Mouse (Mus musculus) forebrain, embryonic 16.5 days (tissue): ENCODE measurements around the gene Tbc1d9b. TPM values are rescaled to one million over a fixed set of nuclear protein-coding genes. Genes with fewer than 3 reads are reported as not detected.

Experiments used
- ATAC-seq: fragments of 200-750 bp; cut with Nextera tagmentation; 2 replicates; pipeline ENCODE4 v1.8.0; 2017; ENCODE audit warnings: mild to moderate bottlenecking, moderate library complexity
- H3K27ac ChIP-seq: fragments of 300-500 bp; sonication (generic); 2 replicates; pipeline ENCODE4 v1.5.1; 2014; ENCODE audit warnings: low read length, control low read depth
- H3K27me3 ChIP-seq: fragments of 300-500 bp; sonication (generic); replicated peaks from 2 replicates; pipeline ENCODE4 v1.6.1; 2014; ENCODE audit warnings: low read length; ENCODE audit not compliant: control insufficient read depth, insufficient read depth
- H3K36me3 ChIP-seq: fragments of 300-500 bp; sonication (generic); 2 replicates; pipeline ENCODE4 v1.6.1; 2014; ENCODE audit not compliant: control insufficient read depth, insufficient read depth
- H3K4me1 ChIP-seq: fragments of 300-500 bp; sonication (generic); replicated peaks from 2 replicates; pipeline ENCODE4 v1.6.1; 2014; ENCODE audit warnings: low read length; ENCODE audit not compliant: control insufficient read depth, insufficient read depth
- H3K4me2 ChIP-seq: fragments of 300-500 bp; sonication (generic); 2 replicates; pipeline ENCODE4 v1.6.1; 2014; ENCODE audit warnings: mild to moderate bottlenecking, low read length, control low read depth
- H3K4me3 ChIP-seq: fragments of 300-500 bp; sonication (generic); replicated peaks from 2 replicates; pipeline ENCODE4 v1.5.1; 2014; ENCODE audit warnings: mild to moderate bottlenecking, low read length, control low read depth
- H3K9ac ChIP-seq: fragments of 300-500 bp; sonication (generic); replicated peaks from 2 replicates; pipeline ENCODE4 v1.6.1; 2014; ENCODE audit warnings: low read depth, low read length, control low read depth
- H3K9me3 ChIP-seq: fragments of 300-500 bp; sonication (generic); 2 replicates; pipeline ENCODE4 v1.6.1; 2016; ENCODE audit warnings: low read length; ENCODE audit not compliant: control insufficient read depth
- WGBS: fragments of 180-500 bp; shearing (Covaris S2); extraction: QIAGEN DNeasy Blood & Tissue Kit; methylation state at CpG from one replicate; pipeline ENCODE4 v1.1.7; 2014; 5-methylcytosine and 5-hydroxymethylcytosine counted together
- polyA plus RNA-seq: library from polyadenylated mRNA; unstranded; fragments of >200 nt; fragmentation: Nextera tagmentation; extraction: Ambion mirVana; gene quantifications from 2 replicates; pipeline ENCODE4 v1.2.1, GENCODE M21; 2015

Gene Tbc1d9b
- polyA plus RNA-seq, 1 experiment from 2014 or later, result 43.6 TPM

DNA sequence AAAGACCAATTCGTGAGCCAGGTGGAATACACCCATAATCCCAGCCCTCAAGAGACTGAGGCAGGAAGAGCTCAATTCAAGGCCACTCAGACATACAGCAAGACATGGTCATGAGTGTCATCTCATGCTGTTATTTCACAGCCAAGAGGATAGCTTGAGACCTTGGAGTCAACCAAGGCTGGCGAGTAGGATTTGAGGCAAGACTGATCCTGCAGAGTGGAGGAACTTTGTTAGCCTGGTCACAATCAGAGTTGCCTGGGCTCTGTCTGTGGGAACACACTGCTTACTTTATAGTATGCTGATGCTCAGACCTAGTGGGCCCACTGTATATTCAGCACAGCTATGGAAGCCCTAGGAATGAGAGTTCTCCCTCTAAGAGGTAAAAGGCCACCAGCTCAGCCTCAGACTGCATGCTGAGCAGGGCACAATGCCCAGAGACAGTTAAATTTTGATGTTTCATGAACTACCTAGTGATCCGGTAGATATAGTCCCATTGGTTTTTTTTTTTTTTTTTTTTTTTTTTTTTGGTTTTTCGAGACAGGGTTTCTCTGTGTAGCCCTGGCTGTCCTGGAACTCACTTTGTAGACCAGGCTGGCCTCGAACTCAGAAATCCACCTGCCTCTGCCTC lies 67.1 kb downstream of the Tbc1d9b start:
- no peak for ATAC-seq

DNA sequence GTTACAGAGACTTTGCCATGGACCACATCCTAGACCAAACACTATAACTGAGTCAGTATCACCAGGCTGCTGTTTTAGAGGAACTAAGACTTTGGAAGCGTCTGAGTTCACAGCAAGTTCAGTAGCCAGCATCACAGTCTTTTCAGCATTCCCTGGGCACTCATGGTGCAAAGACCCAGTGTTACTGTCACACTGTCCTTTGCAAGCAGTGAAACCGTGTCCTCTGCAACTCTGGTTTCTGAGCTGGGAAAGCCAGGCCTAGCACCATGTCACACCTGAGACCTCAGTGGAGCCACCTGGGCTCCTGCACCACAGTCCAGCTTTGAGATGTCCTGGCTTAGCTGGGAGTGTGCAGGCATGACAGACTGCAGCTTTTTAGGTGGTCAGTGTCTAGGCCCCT lies 67.7 kb downstream of the Tbc1d9b start:
- Histone ChIP-seq H3K9ac (no peak overlapping the region), H3K9me3 (no peaks in the 10 kb centered on the region), H3K27ac (no peak overlapping the region), H3K36me3 (peaks cover 35% of the 10 kb centered on the region), H3K4me2 (no peak overlapping the region), H3K4me1 (no peaks in the 10 kb centered on the region), H3K4me3 (no peak overlapping the region), H3K27me3 (no peaks in the 10 kb centered on the region)
- ATAC-seq, result no peak
- 83% methylated on average over 2 of the region's 2 CpGs for WGBS

More for the DNA sequence above, 67.1 kb downstream of the Tbc1d9b start:
- 93% methylated on average over 4 of the region's 5 CpGs for WGBS
- Histone ChIP-seq H3K4me1 (no peaks in the 10 kb centered on the region), H3K9me3 (no peaks in the 10 kb centered on the region), H3K27ac (no peak overlapping the region), H3K4me3 (no peak overlapping the region), H3K4me2 (no peak overlapping the region), H3K9ac (no peak overlapping the region), H3K27me3 (no peaks in the 10 kb centered on the region), H3K36me3 (peaks cover 32% of the 10 kb centered on the region)

DNA sequence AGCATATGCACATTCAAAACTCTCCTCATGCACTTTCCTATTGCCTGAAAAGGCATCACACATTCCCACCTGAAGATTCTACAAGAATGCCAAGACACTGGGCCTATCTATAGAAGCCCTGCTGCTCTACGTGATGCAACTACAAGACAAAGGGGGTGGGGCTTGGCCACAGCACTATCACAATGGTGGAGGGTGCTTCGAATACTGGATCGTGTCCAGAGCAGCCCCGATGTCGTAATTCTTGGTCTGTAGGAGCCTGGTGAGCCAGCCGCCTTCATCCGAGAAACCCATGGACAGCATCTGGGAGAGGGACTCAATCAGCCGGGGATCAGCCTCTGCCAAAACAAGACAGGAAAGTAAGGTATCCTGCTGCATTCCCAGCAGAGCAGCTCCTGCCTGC lies 69.4 kb downstream of the Tbc1d9b start:
- 86% methylated on average over 8 of the region's 8 CpGs for WGBS
- H3K27ac ChIP-seq, result no peak overlapping the region

DNA sequence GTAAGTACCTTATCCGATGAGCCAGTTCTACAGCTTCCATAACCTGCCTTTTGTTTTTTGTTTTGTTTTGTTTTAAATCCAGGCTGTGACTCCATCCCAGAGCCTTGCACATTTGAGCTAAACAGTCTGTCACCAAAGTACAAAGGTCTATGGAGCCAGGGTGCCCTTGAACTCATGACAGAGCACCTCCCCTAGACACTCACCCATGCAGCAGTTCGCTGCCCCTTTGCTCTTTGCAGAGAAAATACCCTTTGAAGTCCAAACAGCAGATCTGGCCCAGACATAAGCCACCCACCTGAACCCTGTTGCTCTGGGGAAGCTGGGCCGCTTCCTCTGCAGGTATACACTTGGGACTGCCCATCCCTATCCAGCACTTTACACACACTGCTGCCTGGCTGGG lies 70.4 kb downstream of the Tbc1d9b start:
- Histone ChIP-seq H3K9ac (no peak overlapping the region), H3K27ac (no peak overlapping the region), H3K4me2 (no peak overlapping the region), H3K36me3 (peaks cover 50% of the 10 kb centered on the region), H3K4me3 (no peak overlapping the region), H3K9me3 (no peaks in the 10 kb centered on the region), H3K27me3 (no peaks in the 10 kb centered on the region), H3K4me1 (no peaks in the 10 kb centered on the region)
- 92% methylated on average over 3 of the region's 3 CpGs for WGBS
- ATAC-seq, result no peak

More for the DNA sequence above, 69.4 kb downstream of the Tbc1d9b start:
- Histone ChIP-seq H3K9me3 (no peaks in the 10 kb centered on the region), H3K4me3 (no peak overlapping the region), H3K4me1 (no peaks in the 10 kb centered on the region), H3K27me3 (no peaks in the 10 kb centered on the region), H3K9ac (no peak overlapping the region), H3K4me2 (no peak overlapping the region), H3K36me3 (peaks cover 45% of the 10 kb centered on the region)
- ATAC-seq, result no peak

DNA sequence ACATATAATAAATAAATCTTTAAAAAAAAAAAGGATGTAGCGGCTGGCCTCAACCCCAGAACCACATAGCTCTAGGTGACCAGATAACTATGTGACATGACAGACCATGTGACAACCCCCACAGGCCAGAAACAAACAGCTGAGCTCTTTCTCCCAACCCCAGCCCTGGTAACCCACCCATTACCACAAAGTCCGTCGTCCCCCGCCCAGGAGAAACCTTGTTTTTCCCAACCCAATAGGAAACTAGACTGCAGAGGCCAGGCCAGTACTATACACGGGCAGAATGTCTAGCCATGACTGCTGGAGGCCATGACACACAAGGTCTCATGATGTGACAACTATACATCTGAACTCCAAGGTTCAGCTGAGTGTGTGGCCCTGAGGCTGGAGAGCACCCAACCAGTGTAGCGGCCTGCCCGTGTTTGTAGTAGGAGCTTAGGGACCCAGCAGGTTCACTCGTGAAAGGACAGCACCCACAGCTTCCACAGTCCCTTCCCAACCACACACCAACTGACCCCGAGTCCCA lies 72.2 kb downstream of the Tbc1d9b start:
- ATAC-seq, result no peak
- Histone ChIP-seq H3K27ac (no peak overlapping the region), H3K9me3 (no peaks in the 10 kb centered on the region), H3K4me2 (no peak overlapping the region), H3K9ac (no peak overlapping the region), H3K27me3 (no peaks in the 10 kb centered on the region), H3K4me1 (no peaks in the 10 kb centered on the region), H3K36me3 (peaks cover 51% of the 10 kb centered on the region), H3K4me3 (no peak overlapping the region)
- 94% methylated on average over 9 of the region's 9 CpGs for WGBS

DNA sequence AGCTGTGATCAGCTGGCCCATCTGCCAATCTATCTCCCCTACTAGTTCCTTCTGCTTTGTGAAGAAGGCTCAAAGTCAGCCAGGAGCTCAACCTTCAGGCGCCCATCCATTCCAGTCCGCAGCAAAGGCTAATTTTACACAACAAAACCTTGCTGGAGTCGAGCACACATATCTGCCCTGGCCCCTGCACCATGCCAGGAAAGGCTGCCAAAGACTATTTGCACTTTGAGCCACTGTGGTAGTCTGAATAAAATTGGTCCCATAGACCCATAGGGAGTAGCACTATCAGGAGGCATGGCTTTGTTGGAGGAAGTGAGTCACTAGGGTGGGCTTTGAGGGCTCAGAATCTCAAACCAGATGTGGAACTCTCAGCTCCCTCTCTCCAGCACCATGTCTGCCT lies 74.2 kb downstream of the Tbc1d9b start:
- Histone ChIP-seq H3K27me3 (no peaks in the 10 kb centered on the region), H3K36me3 (peaks cover 42% of the 10 kb centered on the region), H3K9ac (no peak overlapping the region), H3K4me1 (peaks cover 10% of the 10 kb centered on the region), H3K27ac (no peak overlapping the region), H3K4me2 (no peak overlapping the region), H3K9me3 (no peaks in the 10 kb centered on the region), H3K4me3 (no peak overlapping the region)
- 85% methylated on average over 3 of the region's 3 CpGs for WGBS
- ATAC-seq, result no peak

DNA sequence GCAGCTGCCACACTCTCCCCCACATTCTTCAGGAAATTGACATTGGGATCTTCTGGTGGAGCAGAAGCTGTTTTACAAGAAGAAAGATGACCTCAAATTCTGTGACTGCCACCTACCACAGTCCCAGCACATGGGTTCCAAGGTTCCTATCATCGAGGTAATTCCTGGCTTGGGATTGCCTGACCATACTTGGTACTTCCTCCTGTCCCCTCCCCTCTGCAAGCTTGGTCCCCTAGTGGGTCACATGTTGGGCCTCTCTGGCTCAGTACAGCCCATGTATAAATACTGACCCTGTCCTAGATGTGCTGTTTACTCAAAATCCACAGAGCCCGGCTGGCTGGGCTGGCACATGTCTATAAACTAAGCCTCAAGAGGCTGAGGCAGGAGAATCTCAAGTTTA lies 74.8 kb downstream of the Tbc1d9b start:
- WGBS, result 93% methylated on average over 2 of the region's 2 CpGs
- H3K36me3 ChIP-seq, result peaks cover 36% of the 10 kb centered on the region

DNA sequence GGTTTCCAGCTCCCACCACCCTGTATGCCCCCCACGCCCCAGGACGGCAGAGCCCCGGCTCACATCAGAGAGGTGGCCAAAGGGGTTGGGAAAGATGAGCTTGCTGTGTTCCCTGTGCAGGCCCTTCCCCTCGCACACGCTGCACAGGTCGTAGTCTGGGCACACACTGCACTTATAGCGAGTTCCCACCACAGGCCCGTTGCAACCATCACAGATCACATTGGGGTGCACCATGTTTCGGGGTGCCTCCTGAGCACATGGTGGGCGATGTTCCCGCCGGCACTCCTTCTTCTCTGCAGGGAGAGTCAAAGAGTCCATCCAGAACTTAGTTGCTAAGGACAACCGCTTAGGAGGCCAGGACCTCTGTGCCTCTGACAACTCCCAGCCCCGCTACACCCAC lies 76.1 kb downstream of the Tbc1d9b start:
- H3K9me3 ChIP-seq, result no peaks in the 10 kb centered on the region
- ATAC-seq, result no peak
- H3K4me1 ChIP-seq, result peaks cover 19% of the 10 kb centered on the region
- 97% methylated on average over 14 of the region's 14 CpGs for WGBS
- no peak overlapping the region for H3K9ac ChIP-seq
- H3K4me3 ChIP-seq, result no peak overlapping the region
- no peak overlapping the region for H3K4me2 ChIP-seq
- no peak overlapping the region for H3K27ac ChIP-seq
- peaks cover 23% of the 10 kb centered on the region for H3K36me3 ChIP-seq
- no peaks in the 10 kb centered on the region for H3K27me3 ChIP-seq

More for the DNA sequence above, 74.8 kb downstream of the Tbc1d9b start:
- Histone ChIP-seq H3K9me3 (no peaks in the 10 kb centered on the region), H3K4me1 (peaks cover 14% of the 10 kb centered on the region), H3K4me3 (no peak overlapping the region), H3K27ac (no peak overlapping the region), H3K4me2 (no peak overlapping the region), H3K27me3 (no peaks in the 10 kb centered on the region), H3K9ac (no peak overlapping the region)
- no peak for ATAC-seq

DNA sequence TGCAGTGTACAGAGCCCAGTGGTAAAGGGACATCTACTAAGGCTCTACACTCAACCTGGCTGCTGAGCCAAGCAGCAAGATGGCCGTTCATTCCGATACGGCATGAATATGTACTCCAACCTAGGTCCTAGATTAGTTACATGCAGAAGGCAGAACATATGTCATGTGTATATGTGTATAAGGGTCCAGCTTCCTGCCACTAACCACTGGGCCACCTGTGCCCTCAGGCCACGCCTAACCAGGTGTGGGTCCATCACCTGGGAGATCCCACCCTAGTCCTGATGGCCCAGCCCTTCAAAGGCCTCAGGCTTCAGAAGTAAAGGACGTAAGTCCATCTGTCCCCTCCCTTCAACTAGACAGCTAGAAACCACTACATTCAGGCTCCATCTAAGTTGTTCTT lies 76.8 kb downstream of the Tbc1d9b start:
- 92% methylated on average over 5 of the region's 5 CpGs for WGBS
- Histone ChIP-seq H3K4me3 (no peak overlapping the region), H3K4me2 (no peak overlapping the region), H3K4me1 (peaks cover 19% of the 10 kb centered on the region), H3K9me3 (no peaks in the 10 kb centered on the region), H3K9ac (no peak overlapping the region), H3K36me3 (peaks cover 22% of the 10 kb centered on the region), H3K27ac (no peak overlapping the region), H3K27me3 (no peaks in the 10 kb centered on the region)
- no peak for ATAC-seq
